Mouse (Mus musculus): ENCODE data around the gene Ifit1bl2.
"Not testable (repeated sequence)": the region's sequence is repeated elsewhere in the genome, so short reads cannot be mapped to it uniquely, and the experiment has no call there.

Ifit1bl2 gene

DNA sequence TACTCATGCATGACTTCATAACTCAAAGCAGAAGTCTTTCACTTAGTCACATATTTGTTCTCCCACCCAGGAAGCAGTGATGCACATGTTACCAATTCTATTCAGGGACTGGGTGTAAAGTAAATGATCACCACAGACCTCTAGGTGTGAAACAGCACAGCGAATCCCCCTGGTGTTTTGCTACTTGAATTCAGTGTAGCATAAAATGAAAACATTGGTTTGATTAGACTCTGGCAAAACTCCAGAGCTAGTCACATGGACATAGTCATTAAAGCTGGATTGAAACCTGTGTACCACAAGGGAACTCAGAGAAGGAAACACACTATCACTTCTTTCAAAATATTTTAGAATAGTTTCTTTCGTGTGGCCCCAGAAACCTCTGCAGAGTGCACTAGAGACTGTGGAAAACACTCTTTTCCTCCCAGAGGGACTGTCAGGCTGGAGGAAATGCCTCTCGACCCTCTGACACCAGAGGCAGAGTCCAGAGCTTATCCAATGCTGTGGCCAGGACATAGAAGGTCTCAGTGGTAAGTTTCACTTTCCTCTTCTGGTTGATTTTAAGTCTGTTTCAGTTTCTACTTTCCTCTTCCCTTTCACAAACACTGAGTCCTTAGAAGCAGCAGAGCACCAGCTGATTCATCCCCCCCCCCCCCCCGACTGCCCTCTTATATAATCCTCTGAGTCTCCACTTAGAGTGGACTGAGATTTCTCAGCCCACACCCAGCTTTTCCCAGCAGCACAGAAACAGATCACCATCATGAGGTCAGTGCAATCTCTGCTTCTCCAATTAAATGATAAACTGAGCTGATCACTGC is 33.1 kb downstream of the Ifit1bl2 start, which contains the start of gene Ifit3b:
Ifit3b (plus strand) TSS at position 734 of the 815 bp plus-strand sequence.
- DNase-seq = not testable (repeated sequence)

DNA sequence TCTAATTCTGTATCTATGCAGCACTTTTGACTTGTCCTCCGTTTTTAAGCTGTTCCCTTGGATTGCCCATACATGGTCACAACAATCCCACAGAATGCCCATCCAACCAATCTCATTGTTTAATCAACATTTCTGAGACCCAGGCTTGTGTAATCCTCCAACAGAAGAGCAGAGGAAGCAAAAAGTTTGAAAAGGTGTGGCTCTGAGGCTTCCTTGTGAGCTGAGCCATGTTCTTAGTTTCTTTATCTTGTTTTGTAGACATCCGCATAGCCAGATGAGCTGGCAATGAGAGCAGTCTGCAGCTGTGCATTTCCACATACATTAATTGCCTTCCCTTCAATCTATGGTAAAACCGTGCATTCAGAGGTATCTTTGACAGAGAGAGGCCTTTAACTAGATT is 35.1 kb downstream of the Ifit1bl2 start:
- DNase-seq = no peak

DNA sequence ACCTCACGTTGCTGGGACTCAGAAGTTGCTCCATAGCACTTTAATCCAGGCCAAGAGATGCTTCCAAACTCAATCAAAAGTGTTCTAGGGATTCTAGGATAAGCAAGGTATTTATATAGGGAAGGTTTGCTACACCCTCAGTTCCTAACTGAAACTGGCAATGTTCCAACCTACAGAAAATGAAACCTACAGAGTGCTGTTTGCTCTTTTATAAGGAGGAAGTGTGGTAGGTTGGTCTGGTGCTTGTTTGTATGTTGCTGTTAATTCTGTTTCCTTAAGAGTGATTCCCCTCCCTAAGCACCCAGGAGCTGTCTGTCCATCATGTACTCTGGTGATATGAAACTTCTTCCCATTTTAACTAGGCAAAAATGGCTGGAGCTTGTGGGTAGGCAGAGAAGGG is 38.7 kb downstream of the Ifit1bl2 start, which contains the start of gene Ifit1bl1:
Ifit1bl1 (minus strand) TSS at position 69 of the 400 bp plus-strand sequence.
- not testable (repeated sequence) for DNase-seq

- not testable (repeated sequence) for DNase-seq
Measured at GRCm38 (mm10) chr19:34599250-34599649, 41.3 kb downstream of the Ifit1bl2 start.

DNA sequence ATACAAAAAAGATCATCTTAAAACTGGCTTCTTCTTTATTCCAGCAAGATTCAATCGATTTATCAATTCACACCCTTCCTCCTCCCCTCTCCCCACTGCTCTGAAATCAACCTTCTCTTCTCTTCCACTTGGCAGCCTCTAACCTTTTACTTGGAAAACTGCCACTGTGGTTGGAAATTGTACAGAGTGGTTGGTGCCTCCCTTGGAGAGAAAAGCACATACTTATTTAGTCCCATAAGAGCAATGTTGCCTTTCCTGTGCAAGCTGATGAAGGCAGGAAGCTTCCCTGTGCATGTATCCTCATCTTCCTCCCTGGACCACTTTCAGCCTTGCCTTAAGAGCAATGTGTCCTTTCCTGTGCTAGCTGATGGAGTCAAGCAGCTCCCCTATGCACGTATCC is 42.2 kb downstream of the Ifit1bl2 start:
- peak; percentile 76 to 89 for DNase-seq

GRCm38 (mm10) chr19:34596811-34597210 is 43.7 kb downstream of the Ifit1bl2 start:
- DNase-seq = peak in 1 of 2 experiments; percentile 10

- DNase-seq = not testable (repeated sequence)
Measured at GRCm38 (mm10) chr19:34594523-34594922, 46.0 kb downstream of the Ifit1bl2 start.

DNA sequence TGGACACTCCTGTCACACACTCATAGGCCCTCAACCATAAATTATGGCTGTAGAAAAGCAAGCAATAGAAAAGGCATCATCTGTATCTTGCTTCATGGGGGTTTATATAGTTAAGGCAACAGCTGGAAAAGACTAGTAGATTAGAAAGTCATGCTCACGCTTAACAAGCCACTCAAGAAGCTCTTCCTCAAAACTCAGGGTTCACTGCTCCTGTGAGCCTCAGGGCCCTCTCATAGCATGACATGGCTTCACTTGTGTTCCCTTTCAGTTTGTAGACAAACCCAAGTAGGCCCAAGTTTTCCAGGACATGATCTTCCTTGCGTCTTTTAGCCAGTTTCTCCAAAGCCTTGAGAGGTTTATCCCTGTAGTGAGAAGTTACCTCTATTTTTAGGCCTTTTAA is 47.1 kb downstream of the Ifit1bl2 start:
- DNase-seq = no peak

DNA sequence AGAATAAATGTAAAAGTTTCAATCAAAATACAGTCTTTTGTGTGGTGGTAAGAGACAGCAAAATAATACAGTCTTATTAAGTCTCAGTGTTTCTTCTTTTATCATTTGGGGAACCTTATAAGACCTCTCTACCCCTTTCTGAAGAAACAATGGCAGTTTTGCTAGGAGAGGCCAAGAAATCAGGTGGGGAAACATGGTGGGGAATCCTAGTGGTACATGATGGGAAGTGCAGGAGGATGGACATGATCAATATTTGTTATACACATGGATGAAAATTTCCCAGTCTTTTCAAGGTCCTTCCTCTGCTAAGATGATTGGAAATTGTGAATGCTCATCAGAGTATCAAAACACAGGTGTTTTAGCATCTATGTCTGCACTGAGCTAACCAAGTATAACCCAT is 51.6 kb downstream of the Ifit1bl2 start:
- no peak for DNase-seq

GRCm38 (mm10) chr19:34587898-34588692 is 52.4 kb downstream of the Ifit1bl2 start:
- DNase-seq = not testable (repeated sequence)

- not testable (repeated sequence) for DNase-seq
Measured at GRCm38 (mm10) chr19:34585740-34586458, 54.6 kb downstream of the Ifit1bl2 start.

DNA sequence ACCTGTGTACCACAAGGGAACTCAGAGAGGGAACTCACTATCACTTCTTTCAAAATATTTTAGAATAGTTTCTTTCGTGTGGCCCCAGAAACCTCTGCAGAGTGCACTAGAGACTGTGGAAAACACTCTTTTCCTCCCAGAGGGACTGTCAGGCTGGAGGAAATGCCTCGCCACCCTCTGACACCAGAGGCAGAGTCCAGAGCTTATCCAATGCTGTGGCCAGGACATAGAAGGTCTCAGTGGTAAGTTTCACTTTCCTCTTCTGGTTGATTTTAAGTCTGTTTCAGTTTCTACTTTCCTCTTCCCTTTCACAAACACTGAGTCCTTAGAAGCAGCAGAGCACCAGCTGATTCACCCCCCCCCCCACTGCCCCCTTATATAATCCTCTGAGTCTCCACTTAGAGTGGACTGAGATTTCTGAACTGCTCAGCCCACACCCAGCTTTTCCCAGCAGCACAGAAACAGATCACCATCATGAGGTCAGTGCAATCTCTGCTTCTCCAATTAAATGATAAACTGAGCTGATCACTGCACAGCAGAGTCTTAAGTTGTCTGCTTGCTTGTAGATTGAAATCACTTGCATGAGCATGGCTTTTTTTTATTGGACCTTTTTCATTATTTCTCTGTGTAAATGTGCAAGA is 57.3 kb downstream of the Ifit1bl2 start, which contains the start of gene Ifit3:
Ifit3 (plus strand) TSS at position 406 of the 641 bp plus-strand sequence.
- DNase-seq = not testable (repeated sequence)

DNA sequence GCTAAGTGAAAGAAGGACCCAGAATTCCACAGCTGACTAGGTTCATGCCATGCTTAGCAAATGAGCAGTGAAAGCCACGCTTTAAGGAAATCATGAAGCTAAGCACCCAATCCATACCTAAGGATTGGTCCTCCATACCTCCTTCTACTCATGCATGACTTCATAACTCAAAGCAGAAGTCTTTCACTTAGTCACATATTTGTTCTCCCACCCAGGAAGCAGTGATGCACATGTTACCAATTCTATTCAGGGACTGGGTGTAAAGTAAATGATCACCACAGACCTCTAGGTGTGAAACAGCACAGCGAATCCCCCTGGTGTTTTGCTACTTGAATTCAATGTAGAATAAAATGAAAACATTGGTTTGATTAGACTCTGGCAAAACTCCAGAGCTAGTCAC is 57.8 kb downstream of the Ifit1bl2 start:
- DNase-seq = not testable (repeated sequence)

- no peak for DNase-seq
Measured at GRCm38 (mm10) chr19:34577121-34577520, 63.4 kb downstream of the Ifit1bl2 start.

DNA sequence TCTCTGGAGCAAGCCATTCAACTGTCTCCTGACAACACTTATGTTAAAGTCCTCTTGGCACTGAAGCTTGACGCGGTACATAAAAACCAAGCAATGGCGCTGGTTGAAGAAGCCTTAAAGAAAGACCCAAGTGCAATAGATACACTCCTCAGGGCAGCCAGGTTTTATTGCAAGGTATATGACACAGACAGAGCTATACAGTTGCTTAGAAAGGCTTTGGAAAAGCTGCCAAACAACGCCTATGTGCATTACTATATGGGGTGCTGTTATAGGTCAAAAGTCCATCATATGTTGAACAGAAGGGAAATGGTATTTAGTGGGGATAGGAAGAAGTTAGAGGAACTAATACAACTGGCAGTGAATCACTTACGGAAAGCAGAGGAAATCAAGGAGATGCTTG is 66.9 kb downstream of the Ifit1bl2 start:
- no peak for DNase-seq

DNA sequence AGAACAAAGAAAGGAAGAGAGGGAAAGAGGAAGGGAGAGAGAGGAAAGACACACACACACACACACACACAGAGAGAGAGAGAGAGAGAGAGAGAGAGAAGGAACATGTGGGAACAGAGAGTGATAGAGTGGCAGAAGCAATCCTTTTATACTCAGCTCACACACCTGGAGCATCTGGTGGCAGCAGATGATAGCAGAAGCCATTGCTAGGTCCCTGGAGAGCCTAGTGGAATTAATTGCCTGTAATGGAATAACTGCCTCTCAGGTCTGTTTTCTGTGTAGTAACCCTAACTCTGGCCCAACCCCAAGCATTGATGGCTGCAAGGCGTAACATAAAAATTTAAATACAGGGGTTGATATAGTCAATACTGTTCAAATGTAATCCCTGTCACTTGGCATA is 69.5 kb downstream of the Ifit1bl2 start:
- DNase-seq = no peak

- no peak for DNase-seq
Measured at GRCm38 (mm10) chr19:34569896-34570476, 70.6 kb downstream of the Ifit1bl2 start.

- DNase-seq = no peak
Measured at GRCm38 (mm10) chr19:34568988-34569895, 71.3 kb downstream of the Ifit1bl2 start.
